Mouse (Mus musculus): ENCODE results near the gene Gm49361. TPM values are rescaled to one million over a fixed set of nuclear protein-coding genes. Genes with fewer than 3 reads are reported as not detected.
A peak's percentile ranks its signal among the peaks of the same experiment; 100 is the strongest.

The Gm49361 gene
- polyA plus RNA-seq, 1 experiment, result 2.2 TPM

DNA sequence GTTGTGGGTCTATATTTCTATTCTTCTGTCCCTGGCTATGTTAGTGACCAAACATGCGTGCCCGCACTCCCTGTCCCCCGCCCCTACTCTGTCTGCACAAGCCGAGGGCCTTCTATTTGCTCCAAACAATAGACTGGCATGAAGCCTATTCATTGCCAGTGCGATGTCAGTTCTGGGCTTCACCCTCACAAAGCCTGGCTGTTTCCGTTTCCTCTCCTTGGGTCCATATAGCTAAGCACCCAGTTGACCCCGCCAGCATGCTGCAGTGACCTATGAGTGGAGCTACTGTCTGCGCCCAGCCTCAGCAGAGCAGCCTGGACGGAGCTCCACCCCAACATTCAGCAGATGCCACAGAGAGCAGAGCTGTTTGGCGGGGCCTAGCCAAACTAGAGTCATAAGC, 36.7 kb downstream of the Gm49361 start:
- H3K4me1 ChIP-seq (ENCODE audit: control insufficient read depth, insufficient read depth, low read length), result peaks cover 54% of the 10 kb centered on the region
- DNase-seq, result peak; percentile 45
- H3K4me3 ChIP-seq (replicated peaks; ENCODE audit: extremely low read depth, low read depth, low read length), result no peak overlapping the region
- TF ChIP-seq CTCF (IDR thresholded peaks at IDR 0.05; ENCODE audit: insufficient read depth, low read length), result no peak
- TF ChIP-seq POLR2A (IDR thresholded peaks at IDR 0.05; ENCODE audit: borderline replicate concordance, extremely low read depth, low read depth, low read length), result 0 out of 2 replicates have a peak, but pooled peaks have one; percentile 20
- 29% methylated on average over 10 of the region's 10 CpGs for WGBS

DNA sequence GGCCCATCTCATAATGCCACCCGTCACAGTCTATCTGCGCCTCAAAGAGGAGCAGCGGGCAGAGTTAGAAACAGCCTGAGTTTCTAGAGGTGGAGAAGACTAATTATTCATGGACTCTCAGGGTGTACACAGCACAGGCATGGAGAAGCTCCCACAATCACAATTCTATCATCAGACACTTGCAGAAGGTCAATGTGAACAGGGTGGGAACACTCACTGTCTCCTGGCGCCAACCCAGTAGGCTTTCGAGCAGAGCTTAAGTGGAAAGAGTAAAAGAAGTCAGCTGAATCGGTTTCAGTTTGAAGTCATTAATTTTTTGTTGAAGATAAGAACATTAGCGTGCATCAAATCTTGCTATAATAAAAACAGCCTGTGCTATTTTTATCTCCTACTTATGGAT, 37.3 kb downstream of the Gm49361 start:
- Histone ChIP-seq H3K4me1 (ENCODE audit: control insufficient read depth, insufficient read depth, low read length) (peaks cover 52% of the 10 kb centered on the region), H3K4me3 (replicated peaks; ENCODE audit: extremely low read depth, low read depth, low read length) (no peak overlapping the region)
- peak; percentile 31 for DNase-seq
- TF ChIP-seq POLR2A (IDR thresholded peaks at IDR 0.05; ENCODE audit: borderline replicate concordance, extremely low read depth, low read depth, low read length), result no peak
- 34% methylated on average over 7 of the region's 7 CpGs for WGBS

DNA sequence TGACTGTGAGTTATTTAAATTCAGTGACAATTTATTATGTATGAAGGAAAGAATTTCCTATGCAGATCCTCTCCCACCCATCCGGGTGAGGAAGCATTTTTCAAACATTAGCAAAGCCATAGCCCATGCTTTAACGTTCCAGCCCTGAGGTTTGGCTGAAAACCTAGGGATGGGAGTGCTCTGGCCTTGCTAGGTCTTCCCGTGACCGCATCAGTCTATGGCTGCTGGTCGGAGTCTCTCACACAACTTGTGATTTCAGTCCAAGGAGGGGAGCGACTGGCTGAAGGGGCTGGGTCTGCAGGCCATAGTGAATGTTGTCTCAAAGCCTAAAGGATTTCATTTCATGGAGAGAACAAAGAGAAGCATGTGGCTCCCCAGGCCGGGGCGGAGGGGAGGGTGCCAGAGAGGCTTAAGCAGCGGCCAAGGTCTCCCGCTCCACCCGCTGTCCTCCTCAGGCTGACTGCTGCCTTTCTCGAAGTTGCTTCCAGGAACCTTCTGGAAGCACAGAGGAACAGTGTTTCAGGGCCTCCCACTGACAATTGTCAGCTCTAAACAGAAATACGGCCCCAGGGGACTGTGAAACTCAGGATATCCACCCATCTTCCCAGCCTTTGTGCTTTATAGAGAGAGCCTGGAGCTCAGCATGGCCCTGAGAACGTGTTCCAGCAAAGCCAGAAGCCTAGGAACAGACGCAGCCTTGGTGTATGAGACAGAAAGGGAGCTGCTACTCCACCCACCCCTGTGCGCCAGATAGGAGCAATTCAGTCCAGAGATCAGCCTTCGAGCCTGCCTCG, 38.6 kb downstream of the Gm49361 start:
- 28% methylated on average over 18 of the region's 18 CpGs for WGBS
- Histone ChIP-seq H3K4me1 (ENCODE audit: control insufficient read depth, insufficient read depth, low read length) (peaks cover 45% of the 10 kb centered on the region), H3K4me3 (replicated peaks; ENCODE audit: extremely low read depth, low read depth, low read length) (no peak overlapping the region)
- TF ChIP-seq CTCF (IDR thresholded peaks at IDR 0.05; ENCODE audit: insufficient read depth, low read length) (no peak), POLR2A (IDR thresholded peaks at IDR 0.05; ENCODE audit: borderline replicate concordance, extremely low read depth, low read depth, low read length) (no peak)
- DNase-seq, result peak; percentile 21

DNA sequence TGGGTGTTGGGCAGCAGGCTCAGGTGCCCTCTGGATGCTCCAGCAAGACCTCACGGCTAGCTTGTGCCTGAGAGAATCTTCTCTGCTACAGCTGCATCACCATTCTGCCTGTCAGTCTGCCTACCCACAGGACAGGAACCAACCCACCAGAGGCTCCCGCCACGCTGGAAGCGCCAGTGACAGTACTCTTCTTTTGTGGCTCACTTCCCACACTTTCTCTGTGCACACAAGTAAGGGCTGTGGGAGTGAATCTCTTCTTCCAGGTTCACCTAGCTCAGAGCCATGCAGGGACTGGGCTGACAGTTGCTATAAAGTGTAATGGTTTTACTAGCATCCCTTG, 39.2 kb downstream of the Gm49361 start:
- no peak overlapping the region for H3K4me3 ChIP-seq (replicated peaks; ENCODE audit: extremely low read depth, low read depth, low read length)
- TF ChIP-seq POLR2A (IDR thresholded peaks at IDR 0.05; ENCODE audit: borderline replicate concordance, extremely low read depth, low read depth, low read length), result no peak
- TF ChIP-seq CTCF (IDR thresholded peaks at IDR 0.05; ENCODE audit: insufficient read depth, low read length), result no peak
- DNase-seq, result no peak
- peaks cover 45% of the 10 kb centered on the region for H3K4me1 ChIP-seq (ENCODE audit: control insufficient read depth, insufficient read depth, low read length)
- WGBS, result 56% methylated on average over 4 of the region's 4 CpGs

DNA sequence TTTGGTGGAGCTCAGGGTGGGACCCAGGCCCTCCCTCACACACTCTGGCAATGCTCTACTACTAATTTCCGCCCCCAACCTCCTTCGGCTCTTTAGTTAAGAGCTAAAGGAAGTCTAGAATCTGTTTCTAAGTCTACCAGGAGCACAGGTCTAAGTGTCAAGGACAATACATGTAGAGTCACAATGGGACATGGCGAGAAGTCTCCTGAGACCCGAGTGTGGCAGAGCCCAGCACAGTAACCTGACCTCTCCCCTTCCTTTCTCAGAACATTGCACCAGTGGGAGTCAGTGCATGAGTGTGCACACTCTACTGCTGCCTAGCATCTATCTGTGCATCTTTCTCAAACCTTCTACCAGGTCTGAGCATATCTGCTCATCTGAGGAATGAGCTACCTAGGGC, 40.1 kb downstream of the Gm49361 start:
- DNase-seq, result no peak
- Histone ChIP-seq H3K4me3 (replicated peaks; ENCODE audit: extremely low read depth, low read depth, low read length) (no peak overlapping the region), H3K4me1 (ENCODE audit: control insufficient read depth, insufficient read depth, low read length) (peaks cover 38% of the 10 kb centered on the region)
- TF ChIP-seq POLR2A (IDR thresholded peaks at IDR 0.05; ENCODE audit: borderline replicate concordance, extremely low read depth, low read depth, low read length), result no peak
- no peak for TF ChIP-seq CTCF (IDR thresholded peaks at IDR 0.05; ENCODE audit: insufficient read depth, low read length)
- WGBS, result 56% methylated on average over 4 of the region's 4 CpGs

DNA sequence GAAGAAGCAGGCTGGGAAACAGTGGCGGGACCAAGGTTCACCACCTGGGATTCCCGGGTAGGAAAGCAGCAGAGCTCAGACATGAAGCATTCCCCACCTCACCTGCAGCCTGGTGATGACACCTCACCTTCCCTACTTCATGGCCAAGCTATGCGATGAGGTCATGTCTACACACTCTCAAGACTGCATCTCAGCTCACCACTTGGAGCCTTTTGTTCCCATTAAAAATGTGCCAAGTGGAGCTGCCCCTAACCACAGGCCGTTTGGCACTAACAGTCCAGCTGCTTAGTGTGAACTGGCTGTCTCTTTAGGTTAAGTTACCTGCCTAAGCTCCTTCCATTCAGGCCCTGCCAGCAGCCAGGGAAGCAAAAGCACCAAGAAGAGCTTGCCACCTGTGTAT, 40.8 kb downstream of the Gm49361 start:
- peaks cover 34% of the 10 kb centered on the region for H3K4me1 ChIP-seq (ENCODE audit: control insufficient read depth, insufficient read depth, low read length)
- peak; percentile 13 for DNase-seq
- 67% methylated on average over 4 of the region's 4 CpGs for WGBS
- TF ChIP-seq CTCF (IDR thresholded peaks at IDR 0.05; ENCODE audit: insufficient read depth, low read length) (no peak), POLR2A (IDR thresholded peaks at IDR 0.05; ENCODE audit: borderline replicate concordance, extremely low read depth, low read depth, low read length) (no peak)
- no peak overlapping the region for H3K4me3 ChIP-seq (replicated peaks; ENCODE audit: extremely low read depth, low read depth, low read length)

DNA sequence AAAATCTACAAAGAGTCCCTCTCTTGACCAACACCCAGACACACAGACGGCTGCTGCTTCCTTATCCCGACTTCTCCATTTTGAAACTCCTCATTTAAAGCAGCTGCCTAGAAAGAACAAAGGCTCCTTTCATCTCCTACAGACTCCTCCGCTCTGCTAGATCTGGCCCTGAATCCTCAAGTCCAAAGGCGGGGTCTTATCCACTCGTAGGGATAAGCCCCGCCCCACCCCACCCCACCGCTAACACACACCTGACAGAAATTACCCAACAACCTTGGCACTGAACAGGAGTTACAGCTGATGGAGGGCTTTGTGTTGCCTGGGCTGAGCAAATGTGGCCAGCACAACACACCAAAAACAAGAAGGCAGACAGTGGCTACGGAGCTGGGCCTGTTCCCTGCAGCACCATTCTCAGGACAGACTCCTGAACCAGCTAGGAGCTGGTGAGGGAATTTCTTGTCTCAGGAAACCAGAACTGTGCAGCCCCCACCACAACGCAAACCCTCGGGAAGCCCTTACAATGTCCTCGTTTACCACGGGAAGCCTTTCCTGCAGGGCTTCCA, 43.9 kb downstream of the Gm49361 start:
- H3K4me3 ChIP-seq (replicated peaks; ENCODE audit: extremely low read depth, low read depth, low read length), result no peak overlapping the region
- H3K4me1 ChIP-seq (ENCODE audit: control insufficient read depth, insufficient read depth, low read length), result peaks cover 11% of the 10 kb centered on the region
- DNase-seq, result no peak
- no peak for TF ChIP-seq CTCF (IDR thresholded peaks at IDR 0.05; ENCODE audit: insufficient read depth, low read length)
- no peak for TF ChIP-seq POLR2A (IDR thresholded peaks at IDR 0.05; ENCODE audit: borderline replicate concordance, extremely low read depth, low read depth, low read length)
- WGBS, result 52% methylated on average over 12 of the region's 12 CpGs

DNA sequence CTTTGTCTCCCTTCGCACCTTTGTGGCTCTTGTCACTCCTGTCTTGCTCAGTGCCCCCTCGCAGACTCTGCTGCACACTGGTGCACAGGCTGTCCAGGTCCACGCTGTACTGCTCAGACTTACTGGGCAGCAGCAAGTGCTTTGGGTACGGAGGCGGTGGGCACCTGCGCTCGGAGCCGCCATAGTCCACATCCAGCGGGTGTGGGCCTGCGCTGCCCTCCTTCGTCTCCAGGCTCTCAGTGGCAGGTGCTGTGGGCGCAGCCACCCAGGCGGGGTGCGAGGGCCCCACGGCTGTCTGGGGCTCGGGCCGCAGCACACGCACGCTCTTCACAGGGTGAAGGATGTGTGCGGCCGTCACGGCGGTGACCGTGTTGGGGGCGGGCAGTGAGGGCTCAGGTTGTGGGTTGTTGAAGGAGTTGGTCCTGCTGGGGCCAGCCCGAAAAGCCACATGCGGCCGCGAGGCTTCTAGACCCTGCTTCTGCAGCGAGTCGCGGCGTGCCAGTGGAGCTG, 46.4 kb downstream of the Gm49361 start:
- TF ChIP-seq POLR2A (IDR thresholded peaks at IDR 0.05; ENCODE audit: borderline replicate concordance, extremely low read depth, low read depth, low read length) (no peak), CTCF (IDR thresholded peaks at IDR 0.05; ENCODE audit: insufficient read depth, low read length) (no peak)
- H3K4me3 ChIP-seq (replicated peaks; ENCODE audit: extremely low read depth, low read depth, low read length), result no peak overlapping the region
- DNase-seq, result no peak
- WGBS, result 95% methylated on average over 33 of the region's 33 CpGs
- H3K4me1 ChIP-seq (ENCODE audit: control insufficient read depth, insufficient read depth, low read length), result no peaks in the 10 kb centered on the region

DNA sequence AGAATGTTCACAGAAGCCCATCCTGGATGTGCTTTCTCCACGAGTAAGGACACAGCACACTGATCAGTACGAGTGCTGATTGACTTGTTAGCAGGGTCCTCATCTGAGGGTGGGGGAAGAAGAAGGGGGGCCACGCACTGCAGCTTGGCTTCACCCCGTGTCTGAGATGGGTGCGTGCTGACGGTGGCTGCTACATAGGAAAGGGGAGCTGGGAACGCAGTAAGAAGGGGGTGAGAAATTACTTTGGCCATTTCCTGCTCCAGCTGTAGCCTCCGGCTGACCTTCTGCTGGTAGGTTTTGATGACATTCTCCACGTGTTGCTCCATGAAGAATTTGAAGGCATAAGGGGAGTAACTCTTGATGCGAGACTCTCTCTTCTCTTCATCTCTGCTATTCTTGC, 46.9 kb downstream of the Gm49361 start:
- TF ChIP-seq CTCF (IDR thresholded peaks at IDR 0.05; ENCODE audit: insufficient read depth, low read length) (no peak), POLR2A (IDR thresholded peaks at IDR 0.05; ENCODE audit: borderline replicate concordance, extremely low read depth, low read depth, low read length) (no peak)
- WGBS, result 75% methylated on average over 10 of the region's 10 CpGs
- no peak for DNase-seq
- no peaks in the 10 kb centered on the region for H3K4me1 ChIP-seq (ENCODE audit: control insufficient read depth, insufficient read depth, low read length)
- H3K4me3 ChIP-seq (replicated peaks; ENCODE audit: extremely low read depth, low read depth, low read length), result no peak overlapping the region

DNA sequence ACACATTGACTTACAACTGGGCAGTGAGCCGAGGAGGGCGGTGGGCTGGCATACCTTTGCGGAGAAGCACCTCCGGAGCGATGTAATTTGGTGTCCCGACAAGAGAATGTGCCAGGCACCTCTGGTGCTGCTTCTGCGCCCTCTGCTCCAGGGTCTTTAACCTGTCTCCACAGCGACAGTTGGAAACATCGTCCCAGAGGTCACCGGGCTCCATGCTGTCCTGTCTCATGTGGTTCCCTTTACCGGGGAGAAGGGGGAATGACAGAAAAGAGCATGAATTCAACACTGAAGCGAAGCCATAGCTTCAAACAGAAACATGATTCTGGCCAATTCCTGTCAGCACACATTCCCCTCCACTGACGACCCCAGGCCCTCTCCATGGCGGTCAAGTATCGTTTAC, 49.8 kb downstream of the Gm49361 start:
- no peak for TF ChIP-seq CTCF (IDR thresholded peaks at IDR 0.05; ENCODE audit: insufficient read depth, low read length)
- TF ChIP-seq POLR2A (IDR thresholded peaks at IDR 0.05; ENCODE audit: borderline replicate concordance, extremely low read depth, low read depth, low read length), result no peak
- H3K4me1 ChIP-seq (ENCODE audit: control insufficient read depth, insufficient read depth, low read length), result no peaks in the 10 kb centered on the region
- H3K4me3 ChIP-seq (replicated peaks; ENCODE audit: extremely low read depth, low read depth, low read length), result no peak overlapping the region
- no peak for DNase-seq
- 89% methylated on average over 15 of the region's 15 CpGs for WGBS

All from lung, adult 2 months (tissue).